Mouse (Mus musculus) kidney, adult 2 months (tissue): ENCODE measurements at regions not wholly inside any gene's neighbourhood (a gene's known extent, or its start where the extent isn't known, plus 50 kb on each side); places are given as distances from the start of the nearest gene placed in this dataset.

Experiments used
- CTCF ChIP-seq: fragments of 200-500 bp; conservative IDR thresholded peaks from 2 replicates; pipeline ENCODE4 v1.5.1; 2011; ENCODE audit warnings: low read depth, mild to moderate bottlenecking, control low read depth, low read length, moderate library complexity, mixed read lengths; ENCODE audit not compliant: insufficient read depth, insufficient read length
- POLR2A ChIP-seq: fragments of 200-500 bp; IDR thresholded peaks from one replicate; pipeline ENCODE4 v1.6.1; 2011; ENCODE audit warnings: low read depth, low read length, control low read depth

DNA sequence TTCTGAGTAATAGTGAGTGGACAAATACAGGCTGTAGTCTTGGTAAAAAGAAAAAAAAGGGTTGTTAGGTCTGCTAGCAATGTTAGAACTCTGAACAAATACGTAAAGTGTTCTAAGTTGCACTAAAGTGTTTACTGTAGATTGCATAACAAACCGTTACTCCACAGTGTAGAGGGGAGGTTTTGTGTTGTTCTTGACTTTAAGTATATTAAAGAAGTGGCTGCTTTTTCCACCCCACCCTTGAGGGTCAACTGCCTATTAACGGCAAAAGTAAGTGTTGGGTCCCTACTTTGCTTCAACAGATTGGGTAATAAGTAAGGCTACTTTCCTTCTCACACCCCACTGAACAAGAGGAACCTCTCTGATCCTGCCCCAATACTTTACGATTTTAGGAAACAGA, 323.9 kb upstream of the Btbd3 start:
- no peak for TF ChIP-seq POLR2A
- no peak for TF ChIP-seq CTCF
